In genomic region chr8:48410916-48411315, GRCm38 (mm10) we compare ENCODE assay signal across 20 mouse cellular contexts.
DNase-seq lines count a peak whose midpoint lies in the region; TF ChIP-seq lines count a peak whose summit lies in the region.
"Had no signal": no experiment of that assay in that cellular context is flagged by ENCODE, and none has a peak within 500 bp of the region (broad histone marks: within the 10 kb centered on the region; RNA-seq: fewer than 3 reads in every experiment).

No protein-coding gene starts in this region.

- no peak overlapping the region for H3K27ac ChIP-seq in testis, adult 2 months (ENCODE audit: control insufficient read depth, insufficient read depth, low read depth, low read length)

- no peak for DNase-seq in testis, postnatal 10 days (ENCODE audit: low spot score)
- DNase-seq in R1 (ENCODE audit: low read depth, low spot score): peak; percentile 51
- DNase-seq in testis, postnatal 14 days (ENCODE audit: low spot score): peak; percentile 82
- no peak for DNase-seq in thymus, postnatal 4 days
- no peak for DNase-seq in layer of hippocampus, postnatal 36 days
- DNase-seq: adrenal gland, adult 2 months; adrenal gland, adult 8-10 months; adrenal gland, postnatal 10 days; adrenal gland, postnatal 14 days; adrenal gland, postnatal 25 days; adrenal gland, postnatal 36 days; B cell, adult 2 months; cerebellum, adult 11 months; cerebellum, adult 11-12 months; cerebellum, adult 18-20 months; cerebellum, adult 2 months had no signal

- peak; percentile 49; the same call in 1 of the 2 replicates for TF ChIP-seq POLR2A in testis, adult 2 months (IDR thresholded peaks at IDR 0.05; ENCODE audit: control insufficient read depth, low read depth, low read length)

- no peak for TF ChIP-seq CTCF in testis, adult 2 months (IDR thresholded peaks at IDR 0.05; ENCODE audit: control insufficient read depth, insufficient read depth, insufficient replicate concordance, low read depth, low read length)

- H3K27me3 ChIP-seq in testis, adult 2 months (ENCODE audit: control insufficient read depth, insufficient read depth, low read length): no peaks in the 10 kb centered on the region
- H3K27me3 ChIP-seq: CH12.LX, Patski had no signal

- no peaks in the 10 kb centered on the region for H3K36me3 ChIP-seq in testis, adult 2 months (ENCODE audit: control insufficient read depth, insufficient read depth, low read length)
- H3K36me3 ChIP-seq: G1E had no signal

- no peaks in the 10 kb centered on the region for H3K4me1 ChIP-seq in testis, adult 2 months (ENCODE audit: control insufficient read depth, insufficient read depth, low read length)

- H3K4me3 ChIP-seq in testis, adult 2 months (ENCODE audit: control insufficient read depth, low read depth, low read length): peak overlapping the region; percentile 83

Comparison
In these comparisons a context has a peak if more than half of its experiments do, and no peak if none do; other contexts are left out.
1. DNase-seq: peak in R1 (single experiment) and testis, postnatal 14 days (single experiment); none in testis, postnatal 10 days (single experiment), thymus, postnatal 4 days (single experiment) and layer of hippocampus, postnatal 36 days (0 of 2).